Mouse (Mus musculus): ENCODE measurements around the gene Scgb1b30. TPM values are rescaled to one million over a fixed set of nuclear protein-coding genes. Genes with fewer than 3 reads are reported as not detected.
"Not testable (repeated sequence)": the region's sequence is repeated elsewhere in the genome, so short reads cannot be mapped to it uniquely, and the experiment has no call there.

Scgb1b30 gene
- polyA plus RNA-seq (2014; fragmentation: Nextera tagmentation; extraction: Ambion mirVana) = not detected in 2 replicates

- 67% methylated on average over 3 of the region's 3 CpGs for WGBS
- no peak within 1 kb of the TSS for H3K9ac ChIP-seq
- H3K9me3 ChIP-seq (ENCODE audit: low read depth, low read length) = no peaks in the 10 kb centered on the region
- no peak within 1 kb of the TSS for H3K27ac ChIP-seq (ENCODE audit: low read depth)
- H3K27me3 ChIP-seq (ENCODE audit: insufficient read depth, low read length) = no peaks in the 10 kb centered on the region
- H3K4me3 ChIP-seq (ENCODE audit: low read depth, low read length) = no peak within 1 kb of the TSS
- no peak for TF ChIP-seq CTCF (IDR thresholded peaks at IDR 0.05; ENCODE audit: low read depth)
- DNase-seq (no peak), ATAC-seq (ENCODE audit: insufficient read depth) (no peak)
- no peaks in the 10 kb centered on the region for H3K4me1 ChIP-seq (ENCODE audit: insufficient read depth)
- no peaks in the 10 kb centered on the region for H3K36me3 ChIP-seq (ENCODE audit: insufficient read depth)
- no peak within 1 kb of the TSS for H3K4me2 ChIP-seq
Measured at GRCm38 (mm10) chr7:34094911-34095481, at the start of gene Scgb1b30. Gene Scgb1b30, plus strand, starts transcription at chr7:34095431.

GRCm38 (mm10) chr7:34068132-34068531 lies 27.1 kb upstream of the Scgb1b30 start:
- not testable (repeated sequence) for H3K4me2 ChIP-seq; H3K27ac ChIP-seq (ENCODE audit: low read depth); H3K4me3 ChIP-seq (ENCODE audit: low read depth, low read length); H3K36me3 ChIP-seq (ENCODE audit: insufficient read depth); H3K27me3 ChIP-seq (ENCODE audit: insufficient read depth, low read length); H3K9me3 ChIP-seq (ENCODE audit: low read depth, low read length); H3K9ac ChIP-seq; H3K4me1 ChIP-seq (ENCODE audit: insufficient read depth); DNase-seq; ATAC-seq (ENCODE audit: insufficient read depth)
- 79% methylated on average over 5 of the region's 5 CpGs for WGBS

- Histone ChIP-seq H3K9ac (no peak overlapping the region), H3K27ac (ENCODE audit: low read depth) (no peak overlapping the region), H3K4me1 (ENCODE audit: insufficient read depth) (no peaks in the 10 kb centered on the region), H3K27me3 (ENCODE audit: insufficient read depth, low read length) (no peaks in the 10 kb centered on the region), H3K4me2 (no peak overlapping the region), H3K36me3 (ENCODE audit: insufficient read depth) (no peaks in the 10 kb centered on the region), H3K4me3 (ENCODE audit: low read depth, low read length) (no peak overlapping the region), H3K9me3 (ENCODE audit: low read depth, low read length) (no peaks in the 10 kb centered on the region)
- DNase-seq (no peak), ATAC-seq (ENCODE audit: insufficient read depth) (no peak)
- WGBS = 77% methylated on average over 2 of the region's 2 CpGs
- TF ChIP-seq CTCF (IDR thresholded peaks at IDR 0.05; ENCODE audit: low read depth) = no peak
Measured at GRCm38 (mm10) chr7:34100002-34100401, 4.8 kb downstream of the Scgb1b30 start.

GRCm38 (mm10) chr7:34101276-34101675 lies 6.0 kb downstream of the Scgb1b30 start:
- DNase-seq (no peak), ATAC-seq (ENCODE audit: insufficient read depth) (no peak)
- H3K36me3 ChIP-seq (ENCODE audit: insufficient read depth) = no peaks in the 10 kb centered on the region
- H3K27ac ChIP-seq (ENCODE audit: low read depth) = no peak overlapping the region
- no peaks in the 10 kb centered on the region for H3K4me1 ChIP-seq (ENCODE audit: insufficient read depth)
- H3K4me3 ChIP-seq (ENCODE audit: low read depth, low read length) = no peak overlapping the region
- no peak overlapping the region for H3K4me2 ChIP-seq
- no peaks in the 10 kb centered on the region for H3K9me3 ChIP-seq (ENCODE audit: low read depth, low read length)
- no peaks in the 10 kb centered on the region for H3K27me3 ChIP-seq (ENCODE audit: insufficient read depth, low read length)
- no peak overlapping the region for H3K9ac ChIP-seq
- TF ChIP-seq CTCF (IDR thresholded peaks at IDR 0.05; ENCODE audit: low read depth) = no peak

GRCm38 (mm10) chr7:34109190-34109589 lies 14.0 kb downstream of the Scgb1b30 start:
- no peak overlapping the region for H3K4me3 ChIP-seq (ENCODE audit: low read depth, low read length)
- H3K27ac ChIP-seq (ENCODE audit: low read depth) = no peak overlapping the region
- DNase-seq (no peak), ATAC-seq (ENCODE audit: insufficient read depth) (no peak)
- no peaks in the 10 kb centered on the region for H3K9me3 ChIP-seq (ENCODE audit: low read depth, low read length)
- no peak for TF ChIP-seq CTCF (IDR thresholded peaks at IDR 0.05; ENCODE audit: low read depth)
- no peak overlapping the region for H3K4me2 ChIP-seq
- WGBS = 81% methylated on average over 5 of the region's 5 CpGs
- no peak overlapping the region for H3K9ac ChIP-seq
- peaks cover 43% of the 10 kb centered on the region for H3K36me3 ChIP-seq (ENCODE audit: insufficient read depth)
- H3K4me1 ChIP-seq (ENCODE audit: insufficient read depth) = no peaks in the 10 kb centered on the region
- no peaks in the 10 kb centered on the region for H3K27me3 ChIP-seq (ENCODE audit: insufficient read depth, low read length)

GRCm38 (mm10) chr7:34116601-34117000 lies 21.4 kb downstream of the Scgb1b30 start:
- H3K4me2 ChIP-seq = no peak overlapping the region
- no peak for TF ChIP-seq CTCF (IDR thresholded peaks at IDR 0.05; ENCODE audit: low read depth)
- H3K4me3 ChIP-seq (ENCODE audit: low read depth, low read length) = no peak overlapping the region
- peaks cover 76% of the 10 kb centered on the region for H3K36me3 ChIP-seq (ENCODE audit: insufficient read depth)
- DNase-seq (no peak), ATAC-seq (ENCODE audit: insufficient read depth) (no peak)
- no peaks in the 10 kb centered on the region for H3K27me3 ChIP-seq (ENCODE audit: insufficient read depth, low read length)
- no peak overlapping the region for H3K9ac ChIP-seq
- H3K4me1 ChIP-seq (ENCODE audit: insufficient read depth) = no peaks in the 10 kb centered on the region
- WGBS = 86% methylated on average over 3 of the region's 3 CpGs
- H3K27ac ChIP-seq (ENCODE audit: low read depth) = no peak overlapping the region
- no peaks in the 10 kb centered on the region for H3K9me3 ChIP-seq (ENCODE audit: low read depth, low read length)

- ATAC-seq (ENCODE audit: insufficient read depth); H3K4me2 ChIP-seq; H3K9me3 ChIP-seq (ENCODE audit: low read depth, low read length); H3K4me1 ChIP-seq (ENCODE audit: insufficient read depth); H3K27me3 ChIP-seq (ENCODE audit: insufficient read depth, low read length); H3K4me3 ChIP-seq (ENCODE audit: low read depth, low read length); H3K27ac ChIP-seq (ENCODE audit: low read depth); H3K9ac ChIP-seq: not testable (repeated sequence)
- DNase-seq = peak; percentile 50
- H3K36me3 ChIP-seq (ENCODE audit: insufficient read depth) = peaks cover 55% of the 10 kb centered on the region
- 3% methylated on average over 1 of the region's 1 CpGs for WGBS
Measured at GRCm38 (mm10) chr7:34120636-34121035, 25.4 kb downstream of the Scgb1b30 start.

All from lung, embryonic 14.5 days (tissue).